Comparison of ENCODE assay signal across 14 mouse cellular contexts in genomic region chr7:37358492-37358891, GRCm38 (mm10).
DNase-seq lines count a peak whose midpoint lies in the region; ATAC-seq and TF ChIP-seq lines count a peak whose summit lies in the region.
"Had no signal": no experiment of that assay in that cellular context is flagged by ENCODE, and none has a peak within 500 bp of the region (broad histone marks: within the 10 kb centered on the region; RNA-seq: fewer than 3 reads in every experiment).

No protein-coding gene starts in this region.

- no peak for TF ChIP-seq POLR2A in heart, adult 2 months (IDR thresholded peaks at IDR 0.05; ENCODE audit: insufficient read depth, low read depth, low read length)
- TF ChIP-seq POLR2A in MEL (IDR thresholded peaks at IDR 0.05; ENCODE audit: control insufficient read depth in 1 of 2, insufficient read depth in 1 of 2, low read depth in 1 of 2, low read length in 2 of 2, poor library complexity in 1 of 2): no peak

- TF ChIP-seq RAD21 in MEL (IDR thresholded peaks at IDR 0.05; ENCODE audit: low read depth, low read length): no peak

- intact Hi-C loops in heart, adult 2 months (cut with DNase I): loop anchor here (5.0 kb wide), 1 partner anchor 1476 kb away; no protein-coding TSS in a partner anchor
- intact Hi-C loops in heart, postnatal 14 days (cut with DNase I): loop anchor here (10.0 kb wide), 1 partner anchor 1674 kb away; no protein-coding TSS in a partner anchor

- H3K9me3 ChIP-seq in lung, embryonic 14.5 days (ENCODE audit: low read depth, low read length): no peaks in the 10 kb centered on the region
- no peaks in the 10 kb centered on the region for H3K9me3 ChIP-seq in MEL (replicated peaks; ENCODE audit: insufficient read depth, low read length)
- no peaks in the 10 kb centered on the region for H3K9me3 ChIP-seq in heart, embryonic 10.5 days
- H3K9me3 ChIP-seq: liver, embryonic 13.5 days; megakaryocyte, embryonic 14.5 days had no signal

- ATAC-seq in lung, embryonic 14.5 days (ENCODE audit: insufficient read depth): no peak

- DNase-seq in heart, adult 2 months: no peak
- no peak for DNase-seq in heart, postnatal 14 days
- peak; percentile 47 for DNase-seq in lung, embryonic 14.5 days
- no peak for DNase-seq in lung, postnatal 36 days
- no peak for DNase-seq in MEL (ENCODE audit: low read depth, low spot score)
- peak; percentile 23 for DNase-seq in induced T-regulatory cell, adult 2 months (ENCODE audit: low read depth)
- no peak for DNase-seq in layer of hippocampus, adult 8-10 months (ENCODE audit: low spot score in 2 of 2)
- no peak for DNase-seq in heart, embryonic 10.5 days (ENCODE audit: low spot score)
- DNase-seq: cerebellum, adult 9-11 months; heart, postnatal 4 days; kidney, postnatal 10 days; liver, embryonic 13.5 days; thymus, postnatal 4 days had no signal

- no peaks in the 10 kb centered on the region for H3K79me2 ChIP-seq in heart, adult 2 months (replicated peaks; ENCODE audit: control insufficient read depth, insufficient read depth, low read length)
- H3K79me2 ChIP-seq in MEL (ENCODE audit: control insufficient read depth, insufficient read depth, low read length, poor library complexity): no peaks in the 10 kb centered on the region

- no peak overlapping the region for H3K4me3 ChIP-seq in heart, adult 2 months
- no peak overlapping the region for H3K4me3 ChIP-seq in lung, embryonic 14.5 days (ENCODE audit: low read depth, low read length)
- no peak overlapping the region for H3K4me3 ChIP-seq in MEL (ENCODE audit: control insufficient read depth in 1 of 2, insufficient read depth in 1 of 2, low read depth in 2 of 2, low read length in 2 of 2)
- H3K4me3 ChIP-seq in heart, embryonic 10.5 days: no peak overlapping the region
- H3K4me3 ChIP-seq: liver, embryonic 13.5 days; megakaryocyte, embryonic 14.5 days had no signal

- no peaks in the 10 kb centered on the region for H3K27me3 ChIP-seq in heart, adult 2 months (ENCODE audit: control insufficient read depth, insufficient read depth, low read length)
- no peaks in the 10 kb centered on the region for H3K27me3 ChIP-seq in lung, embryonic 14.5 days (ENCODE audit: insufficient read depth, low read length)
- no peaks in the 10 kb centered on the region for H3K27me3 ChIP-seq in MEL (ENCODE audit: control insufficient read depth in 1 of 2, insufficient read depth in 2 of 2, low read length in 2 of 2)
- peaks cover 5% of the 10 kb centered on the region; the same call in 1 of the 2 replicates for H3K27me3 ChIP-seq in heart, embryonic 10.5 days (ENCODE audit: insufficient read depth, poor library complexity, severe bottlenecking)

- H3K4me1 ChIP-seq in heart, adult 2 months (ENCODE audit: control insufficient read depth, insufficient read depth, low read length): no peaks in the 10 kb centered on the region
- peaks cover 5% of the 10 kb centered on the region; the same call in 1 of the 2 replicates for H3K4me1 ChIP-seq in lung, embryonic 14.5 days (ENCODE audit: insufficient read depth)
- H3K4me1 ChIP-seq in MEL (ENCODE audit: control insufficient read depth in 1 of 2, insufficient read depth in 2 of 2, low read length in 2 of 2): no peaks in the 10 kb centered on the region
- peaks cover 18% of the 10 kb centered on the region for H3K4me1 ChIP-seq in heart, embryonic 10.5 days

- peak; percentile 27; the same call in 1 of the 2 replicates for TF ChIP-seq CTCF in heart, adult 2 months (IDR thresholded peaks at IDR 0.05)
- peak; percentile 43; the same call in 1 of the 2 replicates for TF ChIP-seq CTCF in lung, embryonic 14.5 days (IDR thresholded peaks at IDR 0.05; ENCODE audit: low read depth)
- peak in 2 of 3 experiments; percentile 4 to 19; a peak in 2 of 6 replicates for TF ChIP-seq CTCF in MEL (IDR thresholded peaks at IDR 0.05 in 2 of 3, conservative IDR thresholded peaks at IDR 0.05 in 1 of 3; ENCODE audit: control insufficient read depth in 1 of 3, insufficient read depth in 1 of 3, low read depth in 2 of 3, low read length in 3 of 3, poor library complexity in 1 of 3, severe bottlenecking in 1 of 3)

- no peak overlapping the region for H3K4me2 ChIP-seq in lung, embryonic 14.5 days
- H3K4me2 ChIP-seq: liver, embryonic 13.5 days had no signal

- no peak for TF ChIP-seq EP300 in heart, adult 2 months (IDR thresholded peaks at IDR 0.05; ENCODE audit: insufficient read depth, low read depth, low read length)
- TF ChIP-seq EP300 in MEL (IDR thresholded peaks at IDR 0.05; ENCODE audit: low read depth in 1 of 2, low read length in 2 of 2): no peak

- H3K27ac ChIP-seq in heart, adult 2 months: no peak overlapping the region
- no peak overlapping the region for H3K27ac ChIP-seq in lung, embryonic 14.5 days (ENCODE audit: low read depth)
- no peak overlapping the region for H3K27ac ChIP-seq in MEL (ENCODE audit: control insufficient read depth, low read depth, low read length)
- H3K27ac ChIP-seq in heart, embryonic 10.5 days: no peak overlapping the region
- H3K27ac ChIP-seq: liver, embryonic 13.5 days had no signal

- WGBS in heart, adult 2 months: 69% methylated on average over 4 of the region's 4 CpGs
- 64% methylated on average over 4 of the region's 4 CpGs for WGBS in lung, embryonic 14.5 days
- 56% methylated on average over 4 of the region's 4 CpGs for whole genome bisulfite sequencing in heart, embryonic 10.5 days

- H3K9ac ChIP-seq in heart, adult 2 months (ENCODE audit: low read depth, low read length): no peak overlapping the region
- H3K9ac ChIP-seq in lung, embryonic 14.5 days: no peak overlapping the region
- H3K9ac ChIP-seq in MEL (ENCODE audit: control insufficient read depth, low read depth, low read length, poor library complexity, severe bottlenecking): no peak overlapping the region
- H3K9ac ChIP-seq: liver, embryonic 13.5 days had no signal

- no peaks in the 10 kb centered on the region for H3K36me3 ChIP-seq in heart, adult 2 months (ENCODE audit: control insufficient read depth, insufficient read depth, low read length)
- H3K36me3 ChIP-seq in lung, embryonic 14.5 days (ENCODE audit: insufficient read depth): no peaks in the 10 kb centered on the region
- no peaks in the 10 kb centered on the region for H3K36me3 ChIP-seq in MEL (ENCODE audit: control insufficient read depth in 1 of 2, insufficient read depth in 2 of 2, low read length in 2 of 2)
- H3K36me3 ChIP-seq in heart, embryonic 10.5 days: no peaks in the 10 kb centered on the region
- H3K36me3 ChIP-seq: liver, embryonic 13.5 days had no signal

TF ChIP-seq in MEL, 35 proteins besides CTCF, POLR2A, EP300 and RAD21:
- no peak for TF ChIP-seq NELFE (IDR thresholded peaks at IDR 0.05; ENCODE audit: low read depth, low read length)
- no peak for TF ChIP-seq CHD2 (IDR thresholded peaks at IDR 0.05; ENCODE audit: low read length)
- no peak for TF ChIP-seq CHD1 (IDR thresholded peaks at IDR 0.05; ENCODE audit: low read depth, low read length)
- no peak for TF ChIP-seq MYC (IDR thresholded peaks at IDR 0.05; ENCODE audit: low read depth, low read length)
- TF ChIP-seq MXI1 (IDR thresholded peaks at IDR 0.05; ENCODE audit: low read depth, low read length): no peak

Comparison
In these comparisons a context has a peak if more than half of its experiments do, and no peak if none do; other contexts are left out.
1. DNase-seq: peak in lung, embryonic 14.5 days (single experiment) and induced T-regulatory cell, adult 2 months (single experiment); none in heart, adult 2 months (0 of 2), heart, postnatal 14 days (0 of 2), lung, postnatal 36 days (single experiment), MEL (single experiment), layer of hippocampus, adult 8-10 months (0 of 2) and heart, embryonic 10.5 days (single experiment).
2. Peak in every context shown above with its lines, with median percentiles within 50 percentile points of each other: CTCF ChIP-seq.